Mouse (Mus musculus) liver, embryonic 12.5 days (tissue): ENCODE data around the gene Tceal7. TPM values are rescaled to one million over a fixed set of nuclear protein-coding genes. Genes with fewer than 3 reads are reported as not detected.
A peak's percentile ranks its signal among the peaks of the same experiment; 100 is the strongest.

Experiments used
- ATAC-seq: fragments of 200-750 bp; cut with Nextera tagmentation; 2 replicates; pipeline ENCODE4 v1.8.0; 2017; ENCODE audit warnings: moderate number of reproducible peaks, mild to moderate bottlenecking, moderate library complexity
- H3K27ac ChIP-seq: fragments of 300-500 bp; sonication (generic); 2 replicates; pipeline ENCODE4 v1.5.1; 2016; ENCODE audit warnings: mild to moderate bottlenecking
- H3K27me3 ChIP-seq: fragments of 300-500 bp; sonication (generic); replicated peaks from 2 replicates; pipeline ENCODE4 v1.6.1; 2016; ENCODE audit warnings: mild to moderate bottlenecking, moderate library complexity
- H3K36me3 ChIP-seq: fragments of 300-500 bp; sonication (generic); 2 replicates; pipeline ENCODE4 v1.6.1; 2016; ENCODE audit warnings: mild to moderate bottlenecking, moderate library complexity
- H3K4me1 ChIP-seq: fragments of 300-500 bp; sonication (generic); 2 replicates; pipeline ENCODE4 v1.6.1; 2016
- H3K4me2 ChIP-seq: fragments of 300-500 bp; sonication (generic); 2 replicates; pipeline ENCODE4 v1.6.1; 2016; ENCODE audit warnings: mild to moderate bottlenecking, moderate library complexity
- H3K4me3 ChIP-seq: fragments of 300-500 bp; sonication (generic); 2 replicates; pipeline ENCODE4 v1.5.1; 2016; ENCODE audit warnings: mild to moderate bottlenecking, moderate library complexity
- H3K9ac ChIP-seq: fragments of 300-500 bp; sonication (generic); 2 replicates; pipeline ENCODE4 v1.6.1; 2016; ENCODE audit warnings: mild to moderate bottlenecking, moderate library complexity
- H3K9me3 ChIP-seq: fragments of 300-500 bp; sonication (generic); replicated peaks from 2 replicates; pipeline ENCODE4 v1.6.1; 2016; ENCODE audit warnings: mild to moderate bottlenecking, moderate library complexity
- WGBS: fragments of 180-500 bp; shearing (Covaris S2); methylation state at CpG from one replicate; pipeline ENCODE4 v1.1.7; 2016; ENCODE audit not compliant: insufficient replicate concordance; 5-methylcytosine and 5-hydroxymethylcytosine counted together
- polyA plus RNA-seq: library from polyadenylated mRNA; unstranded; fragments of >200 nt; fragmentation: Nextera tagmentation; extraction: Ambion mirVana; gene quantifications from 2 replicates; pipeline ENCODE4 v1.2.1, GENCODE M21; 2016

Tceal7 gene
- polyA plus RNA-seq, 1 experiment from 2014 or later = 0.98 TPM

DNA sequence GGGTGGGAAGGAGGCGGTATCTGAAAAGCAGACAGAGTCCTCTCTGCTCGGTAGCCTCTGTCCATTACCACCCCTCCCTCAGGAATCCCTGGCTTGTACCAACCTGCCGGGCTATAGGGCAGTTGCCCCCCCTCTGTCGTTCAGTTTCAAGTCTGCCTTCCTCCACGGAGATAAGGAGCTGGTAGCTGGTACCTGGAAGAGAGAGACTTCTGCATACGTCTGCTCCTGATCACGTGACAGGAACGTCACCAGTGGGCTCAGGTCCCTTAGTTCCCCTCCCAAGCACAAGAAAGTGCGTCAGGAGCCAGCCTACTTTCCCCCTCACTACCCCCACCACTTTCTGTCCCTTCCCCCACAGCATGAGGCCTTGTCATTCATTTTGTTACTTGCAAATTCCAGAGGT, 10.9 kb upstream of the Tceal7 start, which contains the start of gene Tceal5:
Gene Tceal5, minus strand, starts transcription at position 213 of the 403 bp plus-strand sequence.
- H3K27me3 ChIP-seq = peaks cover 17% of the 10 kb centered on the region
- H3K27ac ChIP-seq = no peak within 1 kb of the TSS
- H3K4me3 ChIP-seq = peak within 1 kb of the TSS; percentile 32
- WGBS = 14% methylated on average over 8 of the region's 9 CpGs
- no peaks in the 10 kb centered on the region for H3K36me3 ChIP-seq
- no peak; the same call in 1 of the 2 replicates for ATAC-seq
- H3K9me3 ChIP-seq = no peaks in the 10 kb centered on the region
- peak within 1 kb of the TSS; percentile 47 for H3K4me2 ChIP-seq
- no peaks in the 10 kb centered on the region for H3K4me1 ChIP-seq
- no peak within 1 kb of the TSS for H3K9ac ChIP-seq

DNA sequence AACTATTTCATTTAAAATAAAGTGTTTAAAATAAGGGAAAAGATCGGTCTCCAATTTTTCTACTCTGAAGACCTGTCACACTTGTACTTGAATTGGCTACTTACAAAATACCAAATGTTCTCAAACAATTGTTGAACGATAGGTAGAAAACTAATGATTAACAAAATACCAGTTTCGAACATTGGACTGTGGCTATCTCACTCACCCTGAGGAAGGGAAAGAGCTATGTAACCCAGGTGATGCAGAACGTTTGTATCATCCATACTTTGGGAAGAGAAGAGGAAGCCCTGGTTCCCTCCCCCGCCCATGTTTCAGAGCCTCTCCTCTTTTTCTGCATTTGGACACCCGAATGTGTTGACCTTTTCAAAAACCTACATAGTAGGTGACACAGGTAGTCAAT, 10.2 kb upstream of the Tceal7 start:
- ATAC-seq = no peak
- Histone ChIP-seq H3K27ac (no peak overlapping the region), H3K4me2 (no peak overlapping the region), H3K4me1 (no peaks in the 10 kb centered on the region), H3K9ac (no peak overlapping the region), H3K27me3 (peaks cover 17% of the 10 kb centered on the region), H3K36me3 (no peaks in the 10 kb centered on the region), H3K4me3 (no peak overlapping the region), H3K9me3 (no peaks in the 10 kb centered on the region)
- 59% methylated on average over 6 of the region's 6 CpGs for WGBS

DNA sequence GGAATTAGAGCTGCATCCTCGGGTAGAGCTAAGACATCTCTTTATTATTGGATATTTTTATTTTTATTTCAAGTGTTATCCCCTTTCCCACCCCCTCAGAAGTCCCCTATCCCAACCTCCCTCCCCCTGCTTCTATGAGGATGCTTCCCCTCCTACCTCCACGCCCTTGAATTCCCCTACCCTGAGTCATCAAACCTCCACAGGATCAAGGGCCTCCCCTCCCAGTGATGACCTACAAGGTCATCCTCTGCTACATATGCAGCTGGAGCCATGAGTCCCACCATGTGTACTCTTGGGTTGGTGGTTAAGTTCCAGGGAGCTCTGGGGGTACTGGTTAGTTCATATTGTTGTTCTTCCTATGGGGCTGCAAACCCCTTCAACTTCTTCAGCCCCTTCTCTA, 1.2 kb upstream of the Tceal7 start:
- ATAC-seq = no peak
- Histone ChIP-seq H3K36me3 (no peaks in the 10 kb centered on the region), H3K9ac (no peak overlapping the region), H3K27me3 (peaks cover 10% of the 10 kb centered on the region), H3K27ac (no peak overlapping the region), H3K4me1 (no peaks in the 10 kb centered on the region), H3K9me3 (no peaks in the 10 kb centered on the region), H3K4me2 (no peak overlapping the region), H3K4me3 (no peak overlapping the region)
- 65% methylated on average over 2 of the region's 2 CpGs for WGBS

DNA sequence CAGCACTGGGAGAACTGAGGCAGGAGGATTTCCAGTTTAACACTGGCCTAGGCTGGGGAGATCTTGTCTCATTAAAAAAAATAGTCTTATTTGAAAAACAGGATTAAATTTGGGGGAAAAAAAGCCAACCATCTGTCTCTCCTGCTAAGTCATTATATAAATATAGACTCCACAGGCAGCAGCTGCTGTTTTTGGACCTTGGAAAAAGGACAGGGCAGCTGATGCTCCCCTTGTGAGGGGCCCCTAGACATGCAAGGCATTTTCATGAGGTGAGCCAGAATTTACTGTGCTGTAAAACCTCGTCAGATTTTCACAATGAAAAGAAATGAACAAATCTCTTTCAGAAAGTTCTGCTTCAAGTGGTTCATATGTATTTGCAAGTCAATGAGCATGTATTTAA, 1.7 kb downstream of the Tceal7 start:
- no peak for ATAC-seq
- WGBS = 38% methylated on average over 1 of the region's 1 CpGs
- Histone ChIP-seq H3K9ac (no peak overlapping the region), H3K27me3 (peaks cover 10% of the 10 kb centered on the region), H3K36me3 (no peaks in the 10 kb centered on the region), H3K4me2 (no peak overlapping the region), H3K9me3 (no peaks in the 10 kb centered on the region), H3K4me3 (no peak overlapping the region), H3K27ac (no peak overlapping the region), H3K4me1 (no peaks in the 10 kb centered on the region)

DNA sequence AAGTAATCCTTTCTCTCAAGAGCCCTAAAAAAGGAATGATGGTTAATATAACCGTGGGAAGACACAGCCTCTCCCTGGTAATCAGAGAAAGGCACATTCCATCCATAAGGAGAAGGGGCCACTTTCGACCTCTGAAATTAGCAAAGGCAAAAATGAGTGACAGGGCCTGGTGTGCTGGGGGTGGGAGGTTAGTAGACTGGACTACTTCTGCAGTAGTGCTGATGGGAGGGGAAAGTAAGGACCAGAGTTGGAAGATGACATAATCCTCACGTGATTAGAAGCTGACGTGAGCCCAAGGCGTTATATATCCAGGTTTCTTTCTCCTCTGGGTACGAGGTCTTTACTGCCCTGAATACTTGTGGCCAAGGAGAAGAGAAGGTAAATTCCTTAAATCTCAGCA, 9.1 kb downstream of the Tceal7 start:
- H3K4me1 ChIP-seq = no peaks in the 10 kb centered on the region
- 0 out of 2 replicates have a peak, but pooled peaks cover 7% of the 10 kb centered on the region for H3K27me3 ChIP-seq
- no peak overlapping the region for H3K4me3 ChIP-seq
- no peaks in the 10 kb centered on the region for H3K9me3 ChIP-seq
- no peak for ATAC-seq
- no peak overlapping the region for H3K27ac ChIP-seq
- no peak overlapping the region for H3K9ac ChIP-seq
- no peak overlapping the region for H3K4me2 ChIP-seq
- WGBS = 56% methylated on average over 6 of the region's 6 CpGs
- H3K36me3 ChIP-seq = no peaks in the 10 kb centered on the region

DNA sequence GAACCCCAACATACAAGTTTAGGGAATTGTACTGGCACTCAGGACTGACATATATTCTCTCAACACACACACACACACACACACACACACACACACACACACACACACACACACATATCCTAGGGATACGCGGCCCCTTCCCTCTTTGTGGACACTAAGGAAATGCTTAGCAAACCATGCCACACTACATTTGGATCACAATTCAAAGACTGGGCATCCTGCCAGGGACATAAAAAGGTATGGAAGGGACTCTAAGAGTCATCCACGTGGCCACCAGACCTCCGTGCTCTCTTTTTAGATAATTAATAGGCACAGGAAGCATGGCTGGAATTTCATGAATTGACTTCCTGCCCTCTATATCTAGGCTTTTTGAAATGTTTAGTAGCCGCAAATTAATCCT, 13.2 kb downstream of the Tceal7 start:
- no peaks in the 10 kb centered on the region for H3K9me3 ChIP-seq
- WGBS = 60% methylated on average over 5 of the region's 5 CpGs
- 0 out of 2 replicates have a peak, but pooled peaks cover 7% of the 10 kb centered on the region for H3K27me3 ChIP-seq
- H3K36me3 ChIP-seq = no peaks in the 10 kb centered on the region
- no peak for ATAC-seq
- H3K4me1 ChIP-seq = no peaks in the 10 kb centered on the region
- H3K9ac ChIP-seq = no peak overlapping the region
- H3K4me2 ChIP-seq = no peak overlapping the region
- no peak overlapping the region for H3K4me3 ChIP-seq
- no peak overlapping the region for H3K27ac ChIP-seq

DNA sequence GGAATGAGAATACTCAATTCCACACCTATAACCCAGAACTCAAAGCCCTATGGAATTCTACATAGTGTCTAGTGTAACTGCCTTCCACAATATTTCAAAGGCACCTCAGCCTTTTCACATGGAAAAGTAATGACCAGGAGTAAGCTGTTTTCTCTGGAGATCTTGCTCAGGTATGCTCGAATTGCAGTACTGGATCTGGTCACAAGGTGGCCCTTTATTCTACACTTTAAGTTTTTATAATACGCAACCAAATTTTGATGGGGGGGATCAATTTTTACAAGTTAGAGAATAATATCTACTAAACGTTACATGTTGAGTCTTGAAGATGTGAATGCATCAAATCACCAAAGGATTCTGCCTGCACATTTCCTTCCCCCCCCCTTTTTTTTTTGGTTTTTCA, 23.5 kb downstream of the Tceal7 start:
- ATAC-seq = no peak
- 38% methylated on average over 3 of the region's 3 CpGs for WGBS
- no peaks in the 10 kb centered on the region for H3K36me3 ChIP-seq
- no peaks in the 10 kb centered on the region for H3K27me3 ChIP-seq
- no peaks in the 10 kb centered on the region for H3K4me1 ChIP-seq
- no peak overlapping the region for H3K4me3 ChIP-seq
- no peak overlapping the region for H3K27ac ChIP-seq
- H3K9me3 ChIP-seq = no peaks in the 10 kb centered on the region
- H3K4me2 ChIP-seq = no peak overlapping the region
- H3K9ac ChIP-seq = no peak overlapping the region

DNA sequence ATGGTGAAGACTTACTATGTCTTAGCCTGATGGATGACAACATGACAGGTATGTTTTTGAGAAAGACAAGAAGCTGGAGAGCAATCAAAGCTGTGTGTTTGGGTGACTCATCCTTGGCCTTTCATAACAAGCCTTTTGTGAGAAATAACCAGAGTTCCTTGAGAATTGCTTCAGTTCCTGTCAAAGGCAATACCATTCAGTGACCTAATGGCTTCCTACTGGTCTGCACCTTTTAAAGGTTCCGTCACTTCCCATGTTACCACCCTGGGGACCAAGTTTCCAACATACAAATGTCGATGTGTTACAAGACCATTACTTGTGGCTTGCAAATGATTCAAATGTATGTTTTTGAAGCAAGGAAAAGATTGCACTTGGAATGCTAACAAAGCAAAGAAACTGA, 28.6 kb downstream of the Tceal7 start:
- no peak for ATAC-seq
- Histone ChIP-seq H3K4me1 (peaks cover 6% of the 10 kb centered on the region), H3K9ac (no peak overlapping the region), H3K36me3 (peaks cover 11% of the 10 kb centered on the region; the same call in 1 of the 2 replicates), H3K27ac (no peak overlapping the region), H3K4me2 (no peak overlapping the region), H3K9me3 (no peaks in the 10 kb centered on the region), H3K4me3 (no peak overlapping the region), H3K27me3 (no peaks in the 10 kb centered on the region)
- 82% methylated on average over 2 of the region's 2 CpGs for WGBS

DNA sequence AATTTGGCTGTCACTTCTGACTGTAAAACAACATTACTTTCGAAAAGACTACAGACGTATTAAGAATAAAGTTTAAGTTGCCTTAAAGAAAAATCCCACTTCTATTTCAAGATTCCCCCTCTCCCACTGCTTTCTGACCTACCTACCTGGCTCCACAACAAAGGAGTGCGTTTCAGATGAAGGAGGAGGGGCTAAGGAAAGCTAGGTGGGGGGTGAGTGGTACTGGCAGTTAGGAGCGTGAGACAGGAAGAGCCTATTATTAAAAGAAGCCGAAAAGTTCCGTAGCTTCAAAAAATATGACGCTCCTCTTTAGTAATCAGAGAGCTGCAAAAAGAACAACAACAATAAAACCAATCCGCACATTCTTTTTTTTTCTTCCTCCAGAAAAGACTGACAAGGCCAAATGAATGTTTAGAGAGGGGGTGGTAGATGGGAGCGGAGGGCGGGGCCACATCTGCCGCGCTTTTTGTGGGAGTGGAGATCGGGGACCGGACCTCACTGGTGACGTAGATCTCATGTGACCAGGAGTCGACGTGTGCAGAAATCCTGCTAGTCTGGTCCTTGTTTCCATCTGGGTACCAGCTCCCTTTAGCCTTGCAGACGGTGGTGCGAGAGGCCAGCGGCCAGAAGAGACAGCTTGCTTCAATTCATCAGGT, 30.1 kb downstream of the Tceal7 start, which contains the start of gene Tceal9:
Gene Tceal9, plus strand, starts transcription at position 506 of the 656 bp plus-strand sequence.
- peak within 1 kb of the TSS; percentile 78 for H3K4me2 ChIP-seq
- peaks cover 6% of the 10 kb centered on the region for H3K4me1 ChIP-seq
- peak within 1 kb of the TSS; percentile 66 for H3K4me3 ChIP-seq
- no peaks in the 10 kb centered on the region for H3K27me3 ChIP-seq
- WGBS = 15% methylated on average over 20 of the region's 20 CpGs
- no peaks in the 10 kb centered on the region for H3K9me3 ChIP-seq
- H3K36me3 ChIP-seq = peaks cover 11% of the 10 kb centered on the region; the same call in 1 of the 2 replicates
- ATAC-seq = peak; percentile 95
- peak within 1 kb of the TSS; percentile 67 for H3K27ac ChIP-seq
- H3K9ac ChIP-seq = peak within 1 kb of the TSS; percentile 71

DNA sequence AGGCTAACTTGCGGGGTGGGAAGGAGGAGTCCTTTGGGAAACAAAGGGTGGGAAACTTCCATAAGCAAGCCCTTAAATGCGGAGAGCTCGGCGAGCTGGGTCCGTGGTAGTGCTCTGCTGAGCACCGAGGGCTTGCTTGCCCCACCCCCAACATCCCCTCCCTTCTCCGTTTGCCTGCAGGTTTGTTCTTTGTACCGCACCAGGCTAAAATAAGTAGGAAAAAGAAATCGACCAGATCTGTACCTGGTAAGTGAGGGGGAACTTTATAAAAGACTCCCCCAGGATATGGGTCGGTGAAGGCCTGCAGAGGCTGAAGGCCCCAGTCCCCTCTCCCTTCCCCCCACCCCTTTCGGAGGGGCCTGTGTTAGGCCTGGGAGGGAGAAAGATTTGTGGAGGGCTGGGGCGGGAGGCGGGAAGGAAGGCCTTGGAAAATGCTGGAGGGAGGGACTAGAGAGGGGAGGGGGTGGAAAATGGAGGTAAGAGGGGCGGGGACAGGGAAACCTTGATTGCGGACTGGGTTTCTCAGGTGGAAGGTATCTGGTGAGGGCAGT, 31.0 kb downstream of the Tceal7 start:
- Histone ChIP-seq H3K9ac (peak overlapping the region; percentile 71), H3K9me3 (no peaks in the 10 kb centered on the region), H3K4me1 (peaks cover 6% of the 10 kb centered on the region), H3K4me3 (peak overlapping the region; percentile 66), H3K4me2 (peak overlapping the region; percentile 78), H3K36me3 (peaks cover 11% of the 10 kb centered on the region; the same call in 1 of the 2 replicates), H3K27ac (peak overlapping the region; percentile 67), H3K27me3 (no peaks in the 10 kb centered on the region)
- WGBS = 22% methylated on average over 12 of the region's 15 CpGs
- peak; percentile 62 for ATAC-seq

DNA sequence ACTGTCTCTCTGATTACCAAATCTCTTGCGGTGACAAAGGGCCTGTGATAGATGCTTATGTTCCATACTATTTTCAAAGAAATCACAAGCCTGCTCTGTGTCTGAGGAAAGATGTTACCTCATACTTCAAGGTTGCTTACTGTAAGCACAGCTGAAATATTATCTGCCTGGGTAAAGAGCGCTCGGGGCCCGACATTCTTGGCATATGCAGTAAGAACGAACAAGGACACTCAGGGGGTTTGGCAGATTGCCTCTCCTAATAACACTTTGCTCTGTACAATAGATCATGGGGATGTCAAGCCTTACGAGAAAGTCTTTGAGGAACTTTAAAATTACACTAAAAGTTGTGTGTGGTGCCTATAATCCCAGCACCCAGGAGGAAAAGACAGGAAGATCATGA, 34.2 kb downstream of the Tceal7 start:
- H3K4me2 ChIP-seq = no peak overlapping the region
- H3K4me3 ChIP-seq = no peak overlapping the region
- H3K27me3 ChIP-seq = no peaks in the 10 kb centered on the region
- no peaks in the 10 kb centered on the region for H3K9me3 ChIP-seq
- H3K36me3 ChIP-seq = peaks cover 11% of the 10 kb centered on the region; the same call in 1 of the 2 replicates
- no peak for ATAC-seq
- H3K27ac ChIP-seq = no peak overlapping the region
- 77% methylated on average over 6 of the region's 6 CpGs for WGBS
- peaks cover 21% of the 10 kb centered on the region for H3K4me1 ChIP-seq
- no peak overlapping the region for H3K9ac ChIP-seq

DNA sequence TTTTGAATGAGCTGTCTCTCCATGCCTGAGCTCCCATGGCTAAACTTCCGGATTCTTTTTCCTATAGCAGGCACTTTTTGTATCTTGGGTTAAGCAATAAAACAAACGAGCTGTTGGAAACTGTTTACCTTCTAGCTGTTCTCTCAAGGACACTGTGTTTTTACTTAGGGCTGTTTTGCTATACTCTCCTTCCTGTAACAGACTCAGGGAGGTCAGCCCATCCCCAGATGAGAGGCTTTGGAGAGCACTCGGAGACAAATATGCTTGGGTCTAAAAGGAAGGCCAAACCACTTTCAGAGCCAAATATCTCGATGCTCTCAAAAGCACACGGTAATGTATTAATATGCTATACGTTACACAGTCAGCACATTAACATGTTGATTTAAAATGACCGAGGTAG, 35.1 kb downstream of the Tceal7 start:
- H3K9ac ChIP-seq = no peak overlapping the region
- no peak overlapping the region for H3K4me2 ChIP-seq
- H3K36me3 ChIP-seq = peaks cover 11% of the 10 kb centered on the region; the same call in 1 of the 2 replicates
- no peak for ATAC-seq
- WGBS = 66% methylated on average over 7 of the region's 7 CpGs
- H3K4me3 ChIP-seq = no peak overlapping the region
- peaks cover 21% of the 10 kb centered on the region for H3K4me1 ChIP-seq
- H3K9me3 ChIP-seq = no peaks in the 10 kb centered on the region
- no peaks in the 10 kb centered on the region for H3K27me3 ChIP-seq
- no peak overlapping the region for H3K27ac ChIP-seq
